Mouse (Mus musculus): ENCODE measurements at regions not wholly inside any gene's neighbourhood (a gene's known extent, or its start where the extent isn't known, plus 50 kb on each side); places are given as distances from the start of the nearest gene placed in this dataset.

- no peak for DNase-seq (ENCODE audit: low read depth, low spot score)
Measured at GRCm38 (mm10) chr9:69705942-69706341, 54.8 kb downstream of the Foxb1 start.

- no peak for DNase-seq (ENCODE audit: low read depth, low spot score)
Measured at GRCm38 (mm10) chr9:69705071-69705470, 55.7 kb downstream of the Foxb1 start.

DNA sequence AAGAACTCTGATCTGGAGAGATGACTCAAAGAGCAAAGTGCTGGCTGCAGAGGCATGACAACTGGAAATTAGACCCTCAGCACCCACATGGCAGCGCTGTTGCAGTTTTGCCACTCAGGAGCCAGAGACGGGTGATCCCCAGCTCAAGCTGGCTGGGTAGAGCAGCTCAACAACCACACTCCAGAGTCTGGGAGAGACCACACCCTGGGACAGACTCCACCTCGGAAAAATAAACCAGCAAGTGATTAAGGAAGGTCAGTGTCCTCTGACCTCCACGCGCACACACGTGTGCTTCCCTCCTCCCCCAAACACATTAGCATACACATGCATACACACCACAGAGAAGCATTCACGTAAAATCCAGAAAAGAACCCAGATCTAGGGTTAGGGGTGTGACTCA, 57.0 kb downstream of the Foxb1 start:
- no peak for DNase-seq (ENCODE audit: low read depth, low spot score)

DNA sequence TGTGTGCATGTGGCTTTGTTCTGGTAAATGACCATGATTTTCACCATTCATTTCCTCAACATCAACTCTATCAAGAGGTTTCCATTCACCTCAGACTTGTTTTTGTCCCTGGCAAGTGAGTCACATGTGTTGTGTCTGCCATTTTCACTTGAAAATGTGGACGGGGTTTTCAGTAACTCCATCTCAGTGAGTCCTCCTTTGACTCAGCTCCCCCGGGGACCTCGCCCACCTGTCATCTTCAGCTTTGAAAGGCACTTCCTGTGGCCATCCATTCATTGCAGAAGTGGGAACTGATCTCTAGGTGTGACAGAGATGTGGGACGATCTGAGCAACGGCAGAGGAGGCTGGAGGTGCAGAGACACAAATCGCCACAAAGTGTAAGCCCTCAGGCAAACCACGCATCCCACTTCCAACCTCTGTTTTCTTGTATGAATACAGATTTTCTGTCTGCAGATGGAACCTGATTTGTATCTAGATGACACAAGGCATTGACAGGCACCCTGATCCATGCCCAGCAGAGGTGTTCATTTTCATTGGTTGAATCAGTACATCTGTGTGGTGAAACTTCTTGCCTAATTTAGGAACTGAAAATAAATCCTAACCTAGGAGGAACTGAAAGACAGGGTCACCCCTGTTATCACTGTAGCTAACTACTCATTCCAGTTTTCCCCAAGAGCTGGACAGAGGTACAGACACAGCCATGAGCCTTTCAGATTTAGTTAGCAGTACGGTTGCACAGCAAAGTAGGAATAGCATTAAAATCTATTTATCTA, 58.4 kb downstream of the Foxb1 start:
- no peak for DNase-seq (ENCODE audit: low read depth, low spot score)

DNA sequence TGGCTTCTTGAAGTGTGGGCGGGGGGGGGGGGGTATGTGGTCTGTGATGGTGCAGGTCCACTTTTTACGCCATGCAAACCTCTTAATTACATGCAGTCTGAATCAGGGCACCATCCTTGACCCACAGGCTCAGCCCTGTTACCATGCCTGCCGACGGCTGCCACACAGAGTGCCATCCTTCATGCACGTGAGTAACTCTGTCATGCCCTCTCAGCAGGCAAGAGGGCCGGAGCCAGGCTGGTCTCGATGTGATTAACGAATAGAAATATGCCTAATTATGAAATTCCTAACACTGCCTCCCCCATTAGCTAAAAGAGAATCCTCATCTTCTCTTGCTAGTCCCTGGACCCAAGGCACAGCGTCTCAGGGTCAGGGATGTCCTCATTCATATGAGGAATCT, 60.0 kb downstream of the Foxb1 start:
- DNase-seq (ENCODE audit: low read depth, low spot score), result no peak

- DNase-seq (ENCODE audit: low read depth, low spot score), result no peak
Measured at GRCm38 (mm10) chr9:69691756-69692155, 69.0 kb downstream of the Foxb1 start.

- no peak for DNase-seq (ENCODE audit: low read depth, low spot score)
Measured at GRCm38 (mm10) chr9:69687349-69688123, 73.2 kb downstream of the Foxb1 start.

DNA sequence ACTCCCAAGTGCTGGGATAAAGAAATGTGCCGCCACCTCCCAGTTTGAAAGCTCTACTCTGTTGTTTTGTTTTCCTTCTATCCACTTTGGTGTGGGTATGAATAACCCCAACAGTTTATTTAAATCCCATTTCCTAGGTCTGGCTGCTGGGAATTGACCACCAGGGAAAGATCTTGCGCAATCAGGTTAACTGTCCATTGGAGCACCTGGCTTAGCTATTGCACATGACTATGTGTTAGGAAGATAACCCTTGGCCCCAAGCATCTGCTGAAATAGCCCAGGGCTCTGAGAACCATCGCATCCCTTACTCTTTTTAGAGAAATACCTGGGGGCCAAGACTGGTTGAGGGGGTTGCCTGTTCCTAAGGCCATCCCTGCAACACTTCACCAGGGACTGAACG, 74.0 kb downstream of the Foxb1 start:
- DNase-seq (ENCODE audit: low read depth, low spot score), result no peak

GRCm38 (mm10) chr9:69685630-69686029, 75.1 kb downstream of the Foxb1 start:
- no peak for DNase-seq (ENCODE audit: low read depth, low spot score)

- no peak for DNase-seq (ENCODE audit: low read depth, low spot score)
Measured at GRCm38 (mm10) chr9:69681372-69682213, 79.1 kb downstream of the Foxb1 start.

DNA sequence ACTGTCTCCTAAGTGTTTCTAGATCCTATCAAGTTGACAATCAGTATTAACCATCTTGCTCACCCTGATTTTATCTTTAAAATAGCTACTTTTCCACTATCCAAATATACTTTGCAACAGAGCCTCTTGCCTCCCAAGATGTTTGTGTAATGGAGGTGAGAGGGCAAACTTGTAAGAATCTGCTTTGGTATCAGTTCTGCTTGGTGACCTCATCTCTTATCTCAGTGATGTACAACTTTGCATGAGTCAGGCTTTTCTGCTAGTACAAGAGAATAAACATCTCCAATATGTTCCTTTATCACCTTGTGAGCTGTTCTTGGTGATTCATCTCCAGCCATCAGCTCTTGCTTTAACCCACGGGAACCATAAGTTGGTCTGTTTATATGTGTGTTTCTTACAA, 82.1 kb downstream of the Foxb1 start:
- no peak for DNase-seq (ENCODE audit: low read depth, low spot score)

- DNase-seq (ENCODE audit: low read depth, low spot score), result no peak
Measured at GRCm38 (mm10) chr9:69673463-69674105, 87.2 kb downstream of the Foxb1 start.

GRCm38 (mm10) chr9:69672657-69673462, 87.9 kb downstream of the Foxb1 start:
- DNase-seq (ENCODE audit: low read depth, low spot score), result no peak

GRCm38 (mm10) chr9:69671199-69671598, 89.5 kb downstream of the Foxb1 start:
- no peak for DNase-seq (ENCODE audit: low read depth, low spot score)

GRCm38 (mm10) chr9:69670551-69671044, 90.1 kb downstream of the Foxb1 start:
- DNase-seq (ENCODE audit: low read depth, low spot score), result no peak

DNA sequence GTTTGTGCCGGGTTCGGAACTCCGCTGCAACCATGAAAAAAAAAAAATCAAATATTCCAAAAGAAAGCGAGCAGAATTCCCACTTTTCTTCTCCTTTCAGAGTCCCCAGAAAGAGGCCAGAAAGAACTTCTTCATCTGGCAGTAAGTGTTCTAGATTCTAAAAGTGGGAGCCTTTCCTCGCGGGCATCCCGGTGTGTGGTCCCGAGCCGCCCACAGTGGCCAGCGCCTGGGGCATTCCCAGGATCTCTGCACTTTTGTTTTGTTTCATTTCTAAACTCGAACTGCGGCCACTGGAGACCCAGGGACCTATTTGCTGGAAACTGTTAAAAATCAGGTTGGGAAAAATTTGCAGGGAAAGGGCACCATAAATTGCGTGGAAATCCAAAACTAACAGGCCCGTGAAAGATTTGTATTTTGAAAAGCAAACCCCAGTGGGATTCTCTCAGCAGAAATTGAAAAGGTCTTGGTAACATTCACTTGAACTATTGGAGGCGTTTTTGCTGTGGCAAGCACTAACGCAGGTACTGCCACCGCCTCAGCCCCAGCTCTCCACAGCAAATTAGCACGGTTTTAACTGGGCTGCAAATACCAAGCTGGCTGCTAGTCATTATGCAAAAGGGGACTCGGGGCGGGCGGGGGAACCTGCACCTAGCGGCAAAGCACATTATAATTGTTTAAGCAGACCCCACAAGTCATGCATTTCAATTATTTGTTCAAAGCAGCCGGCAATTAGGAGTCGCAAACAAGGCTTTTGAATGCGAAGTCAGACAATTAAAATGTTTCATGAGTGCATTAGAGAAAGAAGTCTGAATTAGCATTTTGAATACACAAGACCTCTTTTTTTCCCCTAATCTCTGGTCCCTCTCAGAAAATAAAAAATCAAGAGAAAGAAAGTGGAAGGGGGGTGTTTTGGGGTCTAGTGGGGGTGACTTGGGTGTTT, 90.9 kb downstream of the Foxb1 start:
- no peak for DNase-seq (ENCODE audit: low read depth, low spot score)

DNA sequence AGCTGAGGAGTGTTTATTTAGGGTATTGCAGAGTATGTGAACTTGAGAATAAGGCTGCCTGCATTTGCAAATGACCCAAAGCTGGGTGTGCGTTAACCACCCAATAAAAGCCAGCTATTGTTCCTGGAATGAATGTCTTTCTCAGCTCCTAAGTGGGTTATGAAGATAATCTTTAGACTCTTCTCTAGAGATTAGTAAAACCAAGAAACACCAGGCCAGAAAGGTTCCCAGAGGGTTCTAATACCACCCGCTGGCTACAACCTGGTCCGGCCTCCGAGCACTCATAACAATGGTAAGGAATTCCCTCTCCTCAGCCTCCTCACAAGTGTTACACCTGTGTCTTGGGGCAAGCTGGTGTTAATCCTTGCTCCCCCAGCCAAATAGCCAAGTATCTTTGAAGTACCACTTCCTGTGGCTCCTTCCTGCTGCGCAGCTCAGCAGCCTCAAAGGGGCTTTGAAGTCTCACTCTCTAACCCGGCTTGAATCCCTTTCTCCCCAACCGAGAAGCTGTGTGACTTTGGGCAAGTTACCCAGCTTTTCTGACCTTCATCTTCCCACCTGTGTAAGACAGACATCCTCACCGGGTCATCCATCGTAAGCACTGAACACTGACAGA, 92.2 kb downstream of the Foxb1 start:
- DNase-seq (ENCODE audit: low read depth, low spot score), result peak; percentile 8

DNA sequence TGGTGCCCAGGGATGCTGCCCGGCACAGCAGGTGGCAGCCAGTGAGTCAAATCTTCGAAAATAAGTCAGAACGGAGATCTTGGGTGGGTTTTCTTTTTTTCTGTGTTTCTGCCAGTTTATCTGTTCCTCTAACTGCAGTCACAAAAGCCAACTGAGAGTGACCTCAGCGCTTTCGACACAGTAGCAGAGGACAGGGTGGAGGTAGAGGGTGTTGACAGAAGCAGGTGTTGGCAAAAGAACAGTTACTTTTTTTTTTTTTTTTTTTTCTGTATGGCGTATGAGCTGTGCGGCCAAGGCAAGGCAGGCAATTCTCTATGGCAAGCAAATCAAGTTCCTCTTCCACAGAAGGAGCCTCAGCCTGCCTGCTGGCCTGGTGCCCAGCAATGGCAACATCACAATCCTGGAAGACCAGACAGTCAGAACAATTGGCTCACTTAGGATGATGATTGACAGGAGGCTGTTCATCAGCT, 93.6 kb downstream of the Foxb1 start:
- DNase-seq (ENCODE audit: low read depth, low spot score), result no peak

DNA sequence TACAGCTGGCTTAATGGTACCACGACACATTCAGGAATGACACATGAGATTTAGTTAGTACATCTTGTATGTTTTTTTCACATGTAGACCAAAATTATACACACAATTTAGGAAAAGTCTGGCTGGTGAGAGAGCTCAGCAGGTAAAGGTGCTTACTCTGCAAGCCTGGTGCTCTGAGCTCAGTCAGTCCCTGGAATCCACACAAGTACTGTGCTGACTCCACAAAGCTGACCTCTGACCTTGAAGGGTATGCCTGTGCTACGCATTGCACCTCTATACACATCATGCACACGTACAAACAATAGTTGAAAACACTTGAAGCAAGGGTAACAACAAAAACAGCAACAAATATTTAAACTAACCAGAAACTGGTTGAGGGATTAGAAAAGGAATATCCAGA, 96.5 kb downstream of the Foxb1 start:
- DNase-seq (ENCODE audit: low read depth, low spot score), result no peak

Data from CD4-positive helper T cell, adult 2 months (primary cell).